Mouse (Mus musculus) B cell, adult 62 days (primary cell): ENCODE measurements around the gene Ids. TPM values are rescaled to one million over a fixed set of nuclear protein-coding genes. Genes with fewer than 3 reads are reported as not detected.

Source experiments
- total RNA-seq: library from RNA; stranded (reverse); gene quantifications from 4 replicates; pipeline ENCODE4 v1.2.4, GENCODE M21; 2023

The Ids gene
- 21.8 to 28.9 TPM (median 25.5 TPM) in 4 replicates for total RNA-seq

GRCm38 (mm10) chrX:70364661-70365613 is at the start of gene Ids:
TSS of gene Ids (minus strand) at chrX:70365084.

GRCm38 (mm10) chrX:70385276-70385961 is 20.5 kb upstream of the Ids start, which contains the start of gene 1110012L19Rik:
TSS of gene 1110012L19Rik (plus strand) at chrX:70385877.

Other genes with a start within 250 kb of the Ids start
- 6.8 to 12.1 TPM (median 9.6 TPM) in 4 replicates for gene 1110012L19Rik, start 20.8 kb upstream of the Ids start, total RNA-seq
- gene Tmem185a, start 112.1 kb upstream of the Ids start, total RNA-seq: 17.2 to 20.5 TPM (median 20.2 TPM) in 4 replicates